In genomic region chr2:55090332-55090731, GRCm38 (mm10) we compare ENCODE assay signal across 9 mouse cellular contexts.
A peak's percentile ranks its signal among the peaks of the same experiment; 100 is the strongest.
DNase-seq lines count a peak whose midpoint lies in the region; ATAC-seq lines count a peak whose summit lies in the region.
"Had no signal": no experiment of that assay in that cellular context is flagged by ENCODE, and none has a peak within 500 bp of the region (broad histone marks: within the 10 kb centered on the region; RNA-seq: fewer than 3 reads in every experiment).

No protein-coding gene starts in this region.

- H3K9me3 ChIP-seq in heart, embryonic 10.5 days, result no peaks in the 10 kb centered on the region
- H3K9me3 ChIP-seq in hindbrain, embryonic 13.5 days, result no peaks in the 10 kb centered on the region
- no peaks in the 10 kb centered on the region for H3K9me3 ChIP-seq in midbrain, embryonic 15.5 days
- H3K9me3 ChIP-seq: heart, embryonic 15.5 days had no signal

- H3K4me1 ChIP-seq in heart, embryonic 10.5 days, result no peaks in the 10 kb centered on the region
- H3K4me1 ChIP-seq in hindbrain, embryonic 13.5 days (replicated peaks), result peaks cover 6% of the 10 kb centered on the region; the same call in 1 of the 2 replicates
- H3K4me1 ChIP-seq in midbrain, embryonic 15.5 days, result peaks cover 5% of the 10 kb centered on the region; the same call in 1 of the 2 replicates
- H3K4me1 ChIP-seq: heart, embryonic 15.5 days had no signal

- no peak overlapping the region for H3K27ac ChIP-seq in heart, embryonic 10.5 days
- H3K27ac ChIP-seq in hindbrain, embryonic 13.5 days, result no peak overlapping the region
- H3K27ac ChIP-seq in midbrain, embryonic 15.5 days, result no peak overlapping the region
- H3K27ac ChIP-seq: heart, embryonic 15.5 days had no signal

- 17% methylated on average over 3 of the region's 3 CpGs for WGBS in heart, embryonic 10.5 days
- WGBS in hindbrain, embryonic 13.5 days, result 12% methylated on average over 3 of the region's 3 CpGs
- WGBS in midbrain, embryonic 15.5 days, result 14% methylated on average over 3 of the region's 3 CpGs

- no peak overlapping the region for H3K4me3 ChIP-seq in heart, embryonic 10.5 days
- no peak overlapping the region for H3K4me3 ChIP-seq in hindbrain, embryonic 13.5 days
- H3K4me3 ChIP-seq in midbrain, embryonic 15.5 days, result no peak overlapping the region
- H3K4me3 ChIP-seq: heart, embryonic 15.5 days had no signal

- no peaks in the 10 kb centered on the region for H3K36me3 ChIP-seq in heart, embryonic 10.5 days
- H3K36me3 ChIP-seq in hindbrain, embryonic 13.5 days, result no peaks in the 10 kb centered on the region
- H3K36me3 ChIP-seq in midbrain, embryonic 15.5 days (replicated peaks), result no peaks in the 10 kb centered on the region
- H3K36me3 ChIP-seq: heart, embryonic 15.5 days had no signal

- peak; percentile 35 for DNase-seq in heart, adult 11 months
- DNase-seq in heart, embryonic 10.5 days (ENCODE audit: low spot score), result no peak
- DNase-seq in 416B (ENCODE audit: low read depth), result peak; percentile 30
- DNase-seq in brain, adult 2 months (ENCODE audit: low read depth, low spot score), result peak; percentile 67
- no peak for DNase-seq in spleen, postnatal 10 days (ENCODE audit: low spot score in 2 of 2)
- no peak for DNase-seq in thymus, postnatal 25 days

- no peak overlapping the region for H3K9ac ChIP-seq in hindbrain, embryonic 13.5 days
- no peak overlapping the region for H3K9ac ChIP-seq in midbrain, embryonic 15.5 days
- H3K9ac ChIP-seq: heart, embryonic 15.5 days had no signal

- no peaks in the 10 kb centered on the region for H3K27me3 ChIP-seq in heart, embryonic 10.5 days (ENCODE audit: insufficient read depth, poor library complexity, severe bottlenecking)
- no peaks in the 10 kb centered on the region for H3K27me3 ChIP-seq in hindbrain, embryonic 13.5 days
- H3K27me3 ChIP-seq in midbrain, embryonic 15.5 days (replicated peaks), result no peaks in the 10 kb centered on the region
- H3K27me3 ChIP-seq: heart, embryonic 15.5 days had no signal

- no peak overlapping the region for H3K4me2 ChIP-seq in hindbrain, embryonic 13.5 days
- no peak overlapping the region for H3K4me2 ChIP-seq in midbrain, embryonic 15.5 days
- H3K4me2 ChIP-seq: heart, embryonic 15.5 days had no signal

- peak; percentile 49; the same call in 1 of the 2 replicates for ATAC-seq in hindbrain, embryonic 13.5 days (ENCODE audit: low FRiP score)
- ATAC-seq in midbrain, embryonic 15.5 days (replicated peaks), result peak; percentile 69

Comparison
In these comparisons a context has a peak if more than half of its experiments do, and no peak if none do; other contexts are left out.
1. DNase-seq: peak in heart, adult 11 months (single experiment), 416B (single experiment) and brain, adult 2 months (single experiment); none in heart, embryonic 10.5 days (single experiment), spleen, postnatal 10 days (0 of 2) and thymus, postnatal 25 days (single experiment).